Mouse (Mus musculus): ENCODE data around the gene Dgkh. TPM values are rescaled to one million over a fixed set of nuclear protein-coding genes. Genes with fewer than 3 reads are reported as not detected.
"Not testable (repeated sequence)": the region's sequence is repeated elsewhere in the genome, so short reads cannot be mapped to it uniquely, and the experiment has no call there.

Dgkh gene
- polyA plus RNA-seq, 1 experiment from 2014 or later: 0.94 TPM

DNA sequence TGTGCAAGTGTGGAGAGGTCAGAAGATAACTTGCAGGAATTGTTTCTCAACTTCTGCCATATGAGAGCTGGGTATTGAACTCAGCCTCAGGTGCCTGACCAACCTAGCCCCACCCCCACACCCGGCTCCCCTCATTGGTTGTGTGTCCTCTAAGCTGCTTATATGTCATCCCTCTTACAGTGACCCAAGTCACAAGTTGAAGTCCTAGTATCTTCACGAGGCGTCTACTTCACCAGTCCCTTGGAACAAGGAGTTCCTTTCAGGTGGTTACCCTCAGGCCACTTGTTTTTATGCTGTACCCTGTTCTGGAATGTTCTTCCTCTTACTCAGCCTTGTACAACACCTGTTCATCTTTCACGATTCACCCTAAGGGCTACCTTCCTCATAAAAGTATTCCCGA lies 2.0 kb upstream of the Dgkh start:
- Histone ChIP-seq H3K27ac (ENCODE audit: low read depth, low read length) (no peak overlapping the region), H3K27me3 (replicated peaks; ENCODE audit: control insufficient read depth, insufficient read depth, low read length) (peaks cover 7% of the 10 kb centered on the region), H3K4me1 (replicated peaks; ENCODE audit: control insufficient read depth, insufficient read depth, low read length) (no peaks in the 10 kb centered on the region), H3K9me3 (ENCODE audit: control insufficient read depth) (no peaks in the 10 kb centered on the region), H3K4me2 (replicated peaks; ENCODE audit: low read depth) (no peak overlapping the region), H3K4me3 (ENCODE audit: low read depth, low read length) (no peak overlapping the region), H3K9ac (ENCODE audit: low read depth, low read length) (no peak overlapping the region), H3K36me3 (ENCODE audit: control insufficient read depth, insufficient read depth) (no peaks in the 10 kb centered on the region)
- WGBS: 68% methylated on average over 5 of the region's 5 CpGs
- no peak for TF ChIP-seq CTCF (IDR thresholded peaks at IDR 0.05; ENCODE audit: low read depth)
- no peak for ATAC-seq

DNA sequence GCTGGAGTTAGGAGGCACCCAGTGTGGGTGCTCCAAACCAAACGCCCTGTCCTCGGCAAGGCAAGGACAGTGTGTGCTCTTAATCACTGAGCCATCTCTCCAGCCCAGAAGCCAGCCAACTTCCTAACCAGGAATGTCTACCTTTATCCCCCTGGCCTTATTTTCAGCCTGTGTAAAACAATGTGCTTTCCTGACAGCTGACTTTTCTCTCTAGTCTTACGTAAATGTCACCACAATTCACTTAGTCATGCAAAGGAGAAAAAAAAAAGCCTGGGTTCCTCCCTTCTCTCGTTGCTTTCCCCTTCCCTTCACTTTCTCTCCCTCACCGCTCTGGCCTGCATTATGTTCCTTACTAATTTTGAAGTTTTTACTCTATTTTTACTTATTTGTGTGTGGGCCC lies 1.6 kb upstream of the Dgkh start:
- not testable (repeated sequence) for ATAC-seq

DNA sequence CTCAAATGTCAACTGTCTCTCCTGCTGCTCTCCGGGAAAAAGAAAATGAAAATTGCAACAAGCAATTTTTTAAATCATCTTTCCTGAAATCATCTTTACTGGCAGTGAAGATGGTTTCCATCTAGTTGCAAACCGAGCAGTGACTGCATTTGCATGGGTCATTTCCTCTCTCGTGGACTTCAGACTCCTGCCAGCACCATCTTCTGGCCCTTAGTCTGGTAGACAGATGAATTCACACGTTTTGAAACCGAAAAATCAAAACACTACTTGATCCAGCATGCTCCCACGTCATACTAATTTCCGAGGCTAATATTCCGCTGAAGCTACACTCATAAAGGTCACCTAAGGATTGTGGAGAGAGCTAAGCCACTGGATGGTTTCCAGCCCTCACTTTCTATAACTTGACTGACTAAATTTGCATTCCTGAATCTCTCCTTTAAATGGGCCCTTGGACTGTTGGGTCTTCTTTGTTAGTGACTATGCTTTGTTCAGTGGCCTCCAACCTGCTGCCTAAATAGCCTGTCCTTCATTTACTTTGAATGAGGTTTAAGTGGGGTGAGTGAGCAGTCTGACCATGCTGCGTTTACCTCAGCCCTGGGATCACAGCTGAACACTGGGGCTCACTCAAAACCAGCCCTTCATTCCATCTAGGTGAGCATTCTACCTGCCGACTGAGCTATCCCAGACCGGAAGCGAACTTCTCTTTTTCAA lies 945 bp upstream of the Dgkh start:
- Histone ChIP-seq H3K4me1 (replicated peaks; ENCODE audit: control insufficient read depth, insufficient read depth, low read length) (no peaks in the 10 kb centered on the region), H3K27ac (ENCODE audit: low read depth, low read length) (peak overlapping the region; percentile 70; the same call in 1 of the 2 replicates), H3K4me3 (ENCODE audit: low read depth, low read length) (peak overlapping the region; percentile 75), H3K36me3 (ENCODE audit: control insufficient read depth, insufficient read depth) (no peaks in the 10 kb centered on the region), H3K27me3 (replicated peaks; ENCODE audit: control insufficient read depth, insufficient read depth, low read length) (peaks cover 7% of the 10 kb centered on the region), H3K9ac (ENCODE audit: low read depth, low read length) (peak overlapping the region; percentile 62; the same call in 1 of the 2 replicates), H3K4me2 (replicated peaks; ENCODE audit: low read depth) (peak overlapping the region; percentile 99), H3K9me3 (ENCODE audit: control insufficient read depth) (no peaks in the 10 kb centered on the region)
- WGBS: 42% methylated on average over 12 of the region's 12 CpGs
- ATAC-seq: no peak
- TF ChIP-seq CTCF (IDR thresholded peaks at IDR 0.05; ENCODE audit: low read depth): no peak

More for the DNA sequence above, 1.6 kb upstream of the Dgkh start:
- not testable (repeated sequence) for H3K9ac ChIP-seq (ENCODE audit: low read depth, low read length); H3K27ac ChIP-seq (ENCODE audit: low read depth, low read length); H3K36me3 ChIP-seq (ENCODE audit: control insufficient read depth, insufficient read depth); H3K4me2 ChIP-seq (replicated peaks; ENCODE audit: low read depth); H3K4me3 ChIP-seq (ENCODE audit: low read depth, low read length); H3K4me1 ChIP-seq (replicated peaks; ENCODE audit: control insufficient read depth, insufficient read depth, low read length); H3K9me3 ChIP-seq (ENCODE audit: control insufficient read depth); H3K27me3 ChIP-seq (replicated peaks; ENCODE audit: control insufficient read depth, insufficient read depth, low read length)
- 55% methylated on average over 5 of the region's 5 CpGs for WGBS

DNA sequence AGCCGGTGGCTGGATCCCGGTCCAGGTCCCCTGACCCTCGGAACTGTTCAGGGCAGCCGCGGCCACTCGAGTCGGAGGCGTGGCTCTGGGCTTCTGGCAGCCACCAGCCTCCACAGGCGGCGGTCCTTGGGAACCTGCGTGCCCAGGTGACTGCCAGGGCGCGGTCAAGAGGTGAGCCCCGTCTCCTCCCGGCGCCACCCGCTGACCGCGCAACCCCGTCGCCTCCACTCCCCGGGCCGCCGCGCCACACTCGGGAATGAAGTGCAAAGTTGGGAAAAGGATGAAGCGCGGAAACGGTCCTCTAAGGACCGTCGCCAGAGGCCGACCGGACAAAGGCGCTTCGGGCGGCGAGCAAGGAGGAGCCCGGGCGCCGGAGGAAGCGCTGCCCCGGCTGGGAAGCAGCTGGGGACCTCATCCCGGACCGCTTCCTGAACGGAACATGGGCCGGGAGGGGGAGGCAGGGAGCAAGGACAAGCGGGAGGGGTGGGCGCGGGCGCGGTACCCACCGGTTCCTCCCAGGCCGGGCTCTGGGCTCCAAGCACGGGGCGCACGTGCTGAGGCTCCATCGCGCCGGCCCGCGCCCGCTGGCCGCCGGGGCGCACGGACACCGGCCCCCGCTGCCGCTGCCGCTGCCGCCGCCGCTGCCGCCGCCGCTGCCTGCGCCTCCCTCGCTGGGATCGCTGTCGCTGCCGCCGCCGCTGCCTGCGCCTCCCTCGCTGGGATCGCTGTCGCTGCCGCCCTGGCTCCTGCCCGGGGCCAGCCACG lies 542 bp downstream of the Dgkh start:
- Histone ChIP-seq H3K27me3 (replicated peaks; ENCODE audit: control insufficient read depth, insufficient read depth, low read length) (peaks cover 7% of the 10 kb centered on the region), H3K4me2 (replicated peaks; ENCODE audit: low read depth) (peak overlapping the region; percentile 99), H3K27ac (ENCODE audit: low read depth, low read length) (peak overlapping the region; percentile 70), H3K4me3 (ENCODE audit: low read depth, low read length) (peak overlapping the region; percentile 75), H3K9me3 (ENCODE audit: control insufficient read depth) (no peaks in the 10 kb centered on the region), H3K36me3 (ENCODE audit: control insufficient read depth, insufficient read depth) (no peaks in the 10 kb centered on the region), H3K9ac (ENCODE audit: low read depth, low read length) (peak overlapping the region; percentile 62), H3K4me1 (replicated peaks; ENCODE audit: control insufficient read depth, insufficient read depth, low read length) (no peaks in the 10 kb centered on the region)
- under 1% methylated on average over 49 of the region's 90 CpGs for WGBS
- ATAC-seq: peak; percentile 57
- TF ChIP-seq CTCF (IDR thresholded peaks at IDR 0.05; ENCODE audit: low read depth): peak; percentile 40; the same call in 1 of the 2 replicates

DNA sequence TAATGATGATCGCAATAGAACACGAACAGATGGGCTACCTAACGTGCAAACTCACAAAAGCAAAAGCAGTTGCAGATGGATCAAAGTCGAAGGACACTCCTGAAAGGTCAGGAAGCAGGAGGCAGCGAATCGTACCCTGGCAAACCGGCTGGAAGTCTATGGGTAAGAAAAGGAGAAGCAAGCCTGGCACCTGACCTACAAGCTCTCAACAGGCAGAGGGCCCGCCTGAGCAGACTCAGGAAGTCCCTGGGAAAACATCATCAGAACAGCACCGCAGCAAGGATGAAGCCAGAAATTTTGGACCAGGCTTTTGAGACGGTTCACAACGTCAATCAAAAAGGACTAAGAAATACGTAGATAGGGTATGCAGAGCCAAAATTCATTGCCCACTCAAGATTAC lies 1.3 kb downstream of the Dgkh start:
- Histone ChIP-seq H3K4me2 (replicated peaks; ENCODE audit: low read depth) (peak overlapping the region; percentile 99), H3K4me3 (ENCODE audit: low read depth, low read length) (peak overlapping the region; percentile 75), H3K27me3 (replicated peaks; ENCODE audit: control insufficient read depth, insufficient read depth, low read length) (peaks cover 7% of the 10 kb centered on the region), H3K9ac (ENCODE audit: low read depth, low read length) (peak overlapping the region; percentile 62), H3K27ac (ENCODE audit: low read depth, low read length) (no peak overlapping the region), H3K4me1 (replicated peaks; ENCODE audit: control insufficient read depth, insufficient read depth, low read length) (no peaks in the 10 kb centered on the region), H3K9me3 (ENCODE audit: control insufficient read depth) (no peaks in the 10 kb centered on the region), H3K36me3 (ENCODE audit: control insufficient read depth, insufficient read depth) (no peaks in the 10 kb centered on the region)
- ATAC-seq: no peak
- whole genome bisulfite sequencing: 20% methylated on average over 12 of the region's 12 CpGs
- TF ChIP-seq CTCF (IDR thresholded peaks at IDR 0.05; ENCODE audit: low read depth): peak; percentile 46

DNA sequence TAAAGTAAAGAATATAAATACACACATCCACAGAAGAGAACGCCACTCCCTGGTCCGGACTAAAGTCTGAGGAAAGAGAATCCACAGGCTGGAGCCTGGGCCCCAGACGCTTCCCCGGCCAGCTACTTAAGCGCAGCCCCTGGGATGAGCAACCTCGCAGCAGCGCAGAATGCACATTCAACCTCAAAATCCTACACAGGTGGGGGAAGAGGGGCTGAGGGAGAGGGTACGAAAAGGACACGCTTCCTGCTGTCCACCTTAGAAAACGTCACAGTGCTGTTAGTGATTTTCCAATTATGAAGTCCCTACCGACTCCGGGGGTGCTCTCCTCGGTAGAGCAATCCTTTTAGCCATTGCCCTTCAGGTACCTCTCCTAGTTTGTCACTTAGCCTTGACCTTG lies 6.6 kb downstream of the Dgkh start:
- H3K27me3 ChIP-seq (replicated peaks; ENCODE audit: control insufficient read depth, insufficient read depth, low read length): no peaks in the 10 kb centered on the region; the same call in 1 of the 2 replicates
- ATAC-seq: no peak
- H3K9ac ChIP-seq (ENCODE audit: low read depth, low read length): no peak overlapping the region
- H3K9me3 ChIP-seq (ENCODE audit: control insufficient read depth): no peaks in the 10 kb centered on the region
- TF ChIP-seq CTCF (IDR thresholded peaks at IDR 0.05; ENCODE audit: low read depth): no peak
- no peak overlapping the region for H3K27ac ChIP-seq (ENCODE audit: low read depth, low read length)
- no peaks in the 10 kb centered on the region for H3K36me3 ChIP-seq (ENCODE audit: control insufficient read depth, insufficient read depth)
- peak overlapping the region; percentile 87 for H3K4me2 ChIP-seq (replicated peaks; ENCODE audit: low read depth)
- H3K4me3 ChIP-seq (ENCODE audit: low read depth, low read length): peak overlapping the region; percentile 48; the same call in 1 of the 2 replicates
- 44% methylated on average over 13 of the region's 13 CpGs for WGBS
- no peaks in the 10 kb centered on the region for H3K4me1 ChIP-seq (replicated peaks; ENCODE audit: control insufficient read depth, insufficient read depth, low read length)
